Comparison of ENCODE assay signal across 15 mouse cellular contexts in genomic region chr12:83726510-83727308, GRCm38 (mm10). TPM values are rescaled to one million over a fixed set of nuclear protein-coding genes. Genes with fewer than 3 reads are reported as not detected.
DNase-seq lines count a peak whose midpoint lies in the region; ATAC-seq lines count a peak whose summit lies in the region.
"Had no signal": no experiment of that assay in that cellular context is flagged by ENCODE, and none has a peak within 500 bp of the region (broad histone marks: within the 10 kb centered on the region; RNA-seq: fewer than 3 reads in every experiment).

No protein-coding gene starts in this region.

- no peak for DNase-seq in frontal cortex, postnatal 25 days (ENCODE audit: low spot score in 2 of 2)
- DNase-seq in A20 (ENCODE audit: low read depth, low spot score): peak; percentile 37
- DNase-seq in kidney, adult 18-20 months: peak; percentile 18
- peak; percentile 34 to 41 for DNase-seq in kidney, postnatal 36 days
- DNase-seq in cerebellum, postnatal 14 days: no peak
- DNase-seq: liver, embryonic 13.5 days had no signal

- no peak overlapping the region for H3K9ac ChIP-seq in midbrain, embryonic 16.5 days (ENCODE audit: low read depth, low read length)
- H3K9ac ChIP-seq: heart, embryonic 13.5 days; hindbrain, embryonic 14.5 days; liver, embryonic 13.5 days had no signal

- H3K27me3 ChIP-seq in midbrain, embryonic 16.5 days (ENCODE audit: control insufficient read depth, insufficient read depth, low read depth, low read length): no peaks in the 10 kb centered on the region
- H3K27me3 ChIP-seq: heart, embryonic 13.5 days; liver, embryonic 13.5 days had no signal

- H3K9me3 ChIP-seq in midbrain, embryonic 16.5 days (replicated peaks; ENCODE audit: control insufficient read depth, low read length, poor library complexity, severe bottlenecking): no peaks in the 10 kb centered on the region
- H3K9me3 ChIP-seq: heart, embryonic 13.5 days; liver, embryonic 13.5 days; midbrain, embryonic 10.5 days had no signal

- H3K4me2 ChIP-seq in midbrain, embryonic 16.5 days (ENCODE audit: low read length): no peak overlapping the region
- H3K4me2 ChIP-seq: heart, embryonic 13.5 days; hindbrain, embryonic 14.5 days; liver, embryonic 13.5 days had no signal

- H3K36me3 ChIP-seq in midbrain, embryonic 16.5 days (ENCODE audit: control insufficient read depth, insufficient read depth, low read length): peaks cover 44% of the 10 kb centered on the region

- no peak overlapping the region for H3K27ac ChIP-seq in midbrain, embryonic 16.5 days (ENCODE audit: low read length)
- H3K27ac ChIP-seq: heart, embryonic 13.5 days; hindbrain, embryonic 14.5 days; liver, embryonic 13.5 days; midbrain, embryonic 10.5 days had no signal

- WGBS in midbrain, embryonic 16.5 days: 95% methylated on average over 12 of the region's 12 CpGs

- ATAC-seq in frontal cortex, adult (ENCODE audit: low TSS enrichment): peak; percentile 52; the same call in 1 of the 2 replicates
- no peak for ATAC-seq in midbrain, embryonic 16.5 days
- no peak for ATAC-seq in megakaryocyte progenitor cell, adult 5-6 weeks (replicated peaks; ENCODE audit: poor library complexity)
- ATAC-seq: lung, postnatal 0 days had no signal

- no peaks in the 10 kb centered on the region for H3K4me1 ChIP-seq in midbrain, embryonic 16.5 days (ENCODE audit: control insufficient read depth, insufficient read depth, low read length)
- H3K4me1 ChIP-seq: liver, embryonic 13.5 days; midbrain, embryonic 10.5 days had no signal

- H3K4me3 ChIP-seq in midbrain, embryonic 16.5 days (ENCODE audit: low read depth, low read length): no peak overlapping the region
- H3K4me3 ChIP-seq: heart, embryonic 13.5 days; liver, embryonic 13.5 days; midbrain, embryonic 10.5 days; myocyte had no signal

RNA-seq across cellular contexts. Expression of gene Papln, which starts 36.7 kb away (rescaled TPM):
- 0.16 and 0.31 TPM in 2 replicates for polyA plus RNA-seq in midbrain, embryonic 16.5 days (2015; fragmentation: Nextera tagmentation; extraction: Ambion mirVana)
- total RNA-seq in megakaryocyte progenitor cell, adult 5-6 weeks (2015): not detected in 2 replicates
- not detected in 2 replicates for total RNA-seq in megakaryocyte progenitor cell, adult 5-6 weeks (2017)
- polyA plus RNA-seq: embryonic facial prominence, embryonic 11.5 days had no signal

RNA-seq across cellular contexts. Expression of gene Psen1, which starts 38.8 kb away (rescaled TPM):
- 72.7 and 74.9 TPM in 2 replicates for polyA plus RNA-seq in midbrain, embryonic 16.5 days (2015; fragmentation: Nextera tagmentation; extraction: Ambion mirVana)
- 71.4 and 71.5 TPM in 2 replicates for total RNA-seq in megakaryocyte progenitor cell, adult 5-6 weeks (2015)
- 60.8 and 75.1 TPM in 2 replicates for total RNA-seq in megakaryocyte progenitor cell, adult 5-6 weeks (2017)

Comparison
In these comparisons a context has a peak if more than half of its experiments do, and no peak if none do; other contexts are left out.
1. DNase-seq: peak in A20 (single experiment), kidney, adult 18-20 months (single experiment) and kidney, postnatal 36 days (2 of 2); none in frontal cortex, postnatal 25 days (0 of 2) and cerebellum, postnatal 14 days (0 of 2).